Mouse (Mus musculus) c-Kit-positive CD71-negative TER-119-negative erythroid progenitor cells, embryonic 14.5 days (primary cell): ENCODE measurements around the gene Arhgef25.

Experiments
- DNase-seq: peaks from one replicate; pipeline ENCODE4 v3.0.0-alpha.2; 2013; ENCODE audit warnings: low read depth

Arhgef25 gene

GRCm38 (mm10) chr10:127186451-127186850 is 3.4 kb downstream of the Arhgef25 start:
- DNase-seq: no peak

GRCm38 (mm10) chr10:127185506-127185905 is 4.4 kb downstream of the Arhgef25 start:
- no peak for DNase-seq

DNA sequence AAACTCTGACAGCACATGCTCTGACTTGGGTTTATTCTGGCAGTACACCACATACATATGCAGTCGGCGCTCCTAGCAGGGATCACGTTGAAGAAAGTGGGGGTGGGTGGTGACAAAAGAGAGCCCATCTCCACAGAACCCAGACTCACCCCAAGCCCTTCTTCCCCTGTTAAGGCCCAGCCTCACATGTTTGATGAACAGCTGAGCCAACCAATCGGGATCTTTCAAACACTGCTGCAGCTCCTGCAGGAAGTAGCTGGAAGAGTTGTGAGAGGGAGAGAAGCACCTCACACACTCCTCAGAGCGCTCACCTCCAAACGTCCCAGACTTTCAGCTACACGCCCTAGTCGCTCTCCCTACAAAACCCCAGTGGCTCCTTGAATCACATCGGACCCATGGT is 4.8 kb downstream of the Arhgef25 start:
- no peak for DNase-seq

GRCm38 (mm10) chr10:127183759-127184158 is 6.1 kb downstream of the Arhgef25 start:
- DNase-seq: no peak

DNA sequence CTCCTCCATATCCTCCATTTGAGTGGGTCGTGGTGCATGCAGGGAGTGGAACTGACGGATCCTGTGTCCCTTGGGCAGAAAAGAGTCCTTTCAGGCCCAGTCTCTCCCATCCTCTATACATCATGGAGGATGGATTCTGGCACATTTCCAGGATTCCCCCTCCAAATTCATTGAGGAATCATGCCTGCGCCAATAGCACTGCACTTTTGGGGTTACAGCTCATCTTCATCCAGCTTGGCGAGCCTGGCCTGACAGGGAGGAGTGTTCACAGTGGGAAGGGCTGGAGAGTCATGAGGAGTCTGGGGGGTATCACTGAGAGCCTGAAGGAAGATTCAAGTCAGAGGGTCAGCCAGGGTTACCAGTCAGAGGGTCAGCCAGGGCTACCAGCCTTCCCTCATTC is 7.3 kb downstream of the Arhgef25 start:
- DNase-seq: no peak

DNA sequence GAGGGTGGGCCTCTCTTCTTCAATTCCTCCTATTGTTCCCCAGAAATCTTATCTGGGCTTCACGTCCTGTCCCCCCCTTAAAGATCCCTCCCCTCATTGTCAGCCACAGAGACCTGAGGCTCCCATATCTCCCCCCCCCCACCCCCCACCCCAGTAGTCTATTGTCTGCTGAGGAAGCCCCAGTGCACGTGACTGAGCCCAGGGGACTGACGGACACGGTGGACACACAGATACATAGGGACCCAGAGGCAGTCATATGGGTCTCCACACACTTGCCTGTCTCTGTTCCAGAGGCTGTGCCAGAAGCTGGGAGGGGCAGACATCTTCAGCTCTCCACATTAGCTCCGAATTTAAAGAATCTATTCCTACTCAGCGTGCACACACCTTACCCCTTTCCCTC is 8.3 kb downstream of the Arhgef25 start:
- DNase-seq: no peak

GRCm38 (mm10) chr10:127180695-127181047 is 9.2 kb downstream of the Arhgef25 start:
- DNase-seq: no peak

DNA sequence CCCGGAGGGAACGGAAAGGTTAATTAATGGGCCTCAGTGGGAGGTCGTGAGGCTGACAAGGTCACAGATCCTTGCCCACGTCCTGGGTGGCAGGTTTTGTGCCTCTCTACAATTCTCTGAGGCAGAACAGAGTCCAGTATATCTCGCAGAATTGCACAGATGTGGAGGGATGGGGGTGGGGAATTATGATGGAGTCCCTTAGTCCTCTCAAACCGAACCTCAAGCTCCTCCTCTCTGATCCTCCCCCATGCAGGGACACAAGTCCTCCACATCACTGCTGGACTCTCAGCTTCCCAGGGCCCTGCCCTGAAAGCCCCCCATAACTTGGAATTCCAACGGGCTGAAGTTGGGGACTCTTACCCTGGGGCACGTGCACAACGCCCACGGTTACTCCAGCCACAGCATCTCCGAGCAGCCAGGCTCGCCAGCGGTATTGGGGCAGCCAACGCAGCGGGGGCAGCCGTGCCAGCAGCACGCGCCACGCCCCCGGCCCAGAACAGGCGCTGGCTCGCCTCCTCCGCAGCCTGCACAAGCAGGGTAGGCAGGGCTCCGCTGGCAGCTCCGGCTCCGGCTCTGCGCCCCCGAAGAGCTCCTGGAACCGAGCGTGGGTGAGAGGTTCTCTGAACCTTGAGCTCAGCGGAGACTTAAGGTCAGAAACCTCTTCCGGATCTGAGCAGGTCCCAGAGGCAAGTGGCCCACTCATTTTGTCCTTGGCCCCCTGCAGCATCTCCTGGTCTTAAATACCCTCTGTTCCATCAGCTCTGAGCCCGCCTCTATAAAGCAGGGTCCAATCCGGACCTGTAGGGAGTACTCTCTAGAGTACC is 9.8 kb downstream of the Arhgef25 start, which contains the start of gene Slc26a10:
TSS of gene Slc26a10 (minus strand) at position 775 of the 824 bp plus-strand sequence.
- no peak for DNase-seq

DNA sequence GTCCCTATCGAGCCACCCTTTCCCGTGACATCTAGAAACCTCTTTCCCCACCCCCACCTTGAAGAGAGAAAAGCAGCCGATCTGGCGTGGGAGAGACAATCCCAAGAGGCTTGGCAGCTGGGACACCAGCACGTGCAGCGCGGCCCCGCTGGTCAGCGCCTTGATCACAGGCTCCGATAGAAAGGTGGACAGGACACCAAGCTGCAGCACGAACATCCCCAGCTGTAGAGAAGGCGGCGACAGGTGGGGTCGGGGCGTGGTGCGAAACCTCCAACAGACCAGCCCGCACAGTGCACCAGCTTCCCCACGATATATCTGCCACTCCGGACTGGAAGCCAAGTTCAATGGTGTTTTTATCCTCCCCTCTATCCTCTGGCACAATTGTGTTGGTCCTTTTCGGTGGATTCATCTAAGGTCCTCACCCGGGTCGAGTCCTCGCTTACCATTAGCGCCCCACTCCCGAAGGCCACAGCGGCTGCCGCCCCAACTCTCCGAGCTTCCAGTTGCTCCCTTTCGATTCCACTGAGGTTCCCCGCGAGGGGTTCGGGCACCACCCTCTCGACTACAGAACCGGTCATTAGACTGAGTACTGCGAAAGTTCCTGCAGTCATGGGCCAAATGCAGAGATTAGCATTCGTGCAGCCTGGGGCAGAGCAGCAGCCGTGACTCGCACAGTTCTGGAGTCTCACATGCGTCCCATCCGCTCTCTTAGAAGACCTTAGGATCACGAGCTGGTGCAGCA is 11.4 kb downstream of the Arhgef25 start:
- DNase-seq: no peak

DNA sequence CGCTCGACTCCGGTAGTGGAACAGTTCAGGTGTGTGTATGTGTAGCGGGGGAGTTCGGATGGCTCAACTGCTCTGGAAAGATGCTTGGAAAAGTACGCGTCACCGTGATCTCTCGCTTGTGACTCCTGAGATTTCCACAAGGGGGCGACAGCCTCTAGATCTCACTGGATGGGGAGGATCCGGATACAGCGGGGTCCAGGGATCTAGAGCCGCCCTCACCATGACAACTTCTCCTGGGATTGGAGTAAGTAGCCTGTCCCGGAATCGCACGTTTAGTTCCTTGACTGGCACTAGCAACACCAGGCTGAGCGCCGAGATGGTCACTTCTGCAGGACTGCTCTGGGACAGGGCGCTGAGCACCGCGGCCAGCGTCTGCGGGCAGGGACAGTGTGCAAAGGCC is 12.2 kb downstream of the Arhgef25 start:
- DNase-seq: no peak

DNA sequence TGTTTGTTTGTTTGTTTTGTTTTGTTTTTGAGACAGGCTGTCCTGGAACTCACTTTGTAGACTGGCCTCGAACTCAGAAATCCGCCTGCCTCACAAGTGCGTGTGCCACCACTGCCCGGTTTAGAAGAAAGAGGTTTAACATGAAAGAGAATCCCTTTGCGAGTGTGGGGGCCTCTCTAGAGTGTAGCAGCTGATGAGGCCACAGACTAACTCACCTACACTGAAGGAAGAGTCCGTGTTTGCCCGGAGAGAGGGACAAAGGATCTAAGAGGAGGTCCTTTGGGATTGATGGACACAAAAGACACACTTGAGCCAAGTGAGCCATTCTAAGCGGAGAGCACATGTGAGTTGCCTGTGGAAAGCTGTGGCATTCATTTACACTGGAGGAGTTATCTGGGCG is 12.6 kb downstream of the Arhgef25 start:
- no peak for DNase-seq

DNA sequence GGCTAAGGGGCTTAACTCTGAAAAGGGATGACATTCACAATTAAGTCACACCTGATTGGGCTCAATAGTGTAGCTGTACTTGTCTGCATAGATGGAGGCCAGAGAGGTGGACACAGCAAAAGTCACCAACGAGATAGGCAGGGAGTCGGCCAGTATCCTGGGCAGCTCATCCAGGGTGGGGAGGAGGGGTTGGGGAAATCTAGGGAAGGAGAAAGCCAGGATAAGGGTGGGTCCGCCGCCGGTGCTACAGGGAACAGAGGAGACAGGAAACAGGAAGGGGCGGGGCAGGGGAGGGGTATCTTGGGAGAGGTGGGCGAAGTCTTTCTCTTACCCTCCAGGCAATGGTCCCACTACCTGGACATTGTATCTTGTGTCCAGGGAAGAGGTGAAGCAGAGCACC is 13.1 kb downstream of the Arhgef25 start:
- no peak for DNase-seq

GRCm38 (mm10) chr10:127176228-127176627 is 13.7 kb downstream of the Arhgef25 start:
- no peak for DNase-seq

DNA sequence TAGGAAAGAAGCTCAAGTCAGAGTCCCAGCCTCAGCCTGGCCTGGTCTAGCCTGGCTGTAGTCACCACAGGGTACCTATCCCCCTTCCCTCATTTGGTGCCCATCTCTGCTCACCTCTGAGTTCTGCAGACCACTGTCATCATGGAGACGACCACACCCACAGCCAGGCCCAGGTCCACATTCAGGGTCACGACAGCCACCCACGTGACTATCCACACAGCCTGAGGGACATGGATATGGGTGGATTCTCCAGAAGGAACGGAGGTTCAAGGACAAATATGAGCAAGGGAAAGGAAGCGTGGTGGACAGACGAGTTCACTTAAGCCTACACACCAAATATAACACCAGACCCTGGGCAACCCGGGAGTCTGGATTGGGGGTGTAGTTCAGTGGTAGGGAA is 15.7 kb downstream of the Arhgef25 start:
- DNase-seq: no peak

- no peak for DNase-seq
These were observed 16.5 kb downstream of the Arhgef25 start for GRCm38 (mm10) chr10:127173148-127174065.

GRCm38 (mm10) chr10:127171631-127172200 is 18.2 kb downstream of the Arhgef25 start:
- no peak for DNase-seq

- no peak for DNase-seq
These were observed 19.0 kb downstream of the Arhgef25 start for GRCm38 (mm10) chr10:127170837-127171272.

DNA sequence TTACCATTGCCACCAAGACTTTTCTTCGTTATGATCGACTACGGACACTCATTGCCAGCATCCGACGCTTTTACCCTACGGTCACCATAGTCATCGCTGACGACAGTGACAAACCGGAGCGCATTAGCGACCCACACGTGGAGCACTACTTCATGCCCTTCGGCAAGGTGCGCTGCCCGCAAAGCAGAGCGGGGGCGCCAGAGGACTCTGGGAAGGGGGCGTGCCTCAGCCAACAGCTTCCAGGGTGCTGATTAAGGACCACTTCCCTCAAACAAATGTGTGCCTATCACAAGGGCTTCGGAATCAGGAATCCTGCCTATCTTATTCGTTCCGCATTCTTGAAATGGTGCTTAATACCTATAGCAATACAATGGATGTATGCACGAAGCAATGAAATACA is 19.9 kb downstream of the Arhgef25 start:
- DNase-seq: no peak

DNA sequence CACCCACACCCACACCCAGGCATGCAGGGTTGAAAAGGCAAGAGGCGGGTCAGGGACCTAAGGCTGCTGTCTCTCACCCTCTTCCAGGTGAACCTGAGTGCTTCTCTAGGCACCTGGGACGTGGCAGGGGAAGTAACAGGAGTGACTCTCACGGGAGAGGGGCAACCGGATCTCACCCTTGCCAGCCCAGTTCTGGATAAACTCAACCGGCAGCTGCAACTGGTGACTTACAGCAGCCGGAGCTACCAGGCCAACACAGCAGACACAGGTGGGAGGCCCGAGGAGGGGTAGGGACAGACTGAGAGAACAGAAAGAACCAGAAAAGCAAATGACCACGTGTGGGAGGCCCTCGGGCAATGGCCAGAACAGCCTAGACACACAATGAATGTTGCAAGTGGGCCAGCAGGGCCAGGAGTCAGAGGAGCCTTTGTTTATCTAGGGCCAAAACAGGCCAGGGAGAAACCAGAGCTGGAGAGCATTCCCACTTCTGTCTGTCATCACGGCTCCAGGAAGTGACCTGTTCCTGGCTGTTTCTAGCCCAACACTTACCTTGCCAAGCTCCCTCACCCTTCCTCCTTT is 22.2 kb downstream of the Arhgef25 start:
- DNase-seq: no peak

GRCm38 (mm10) chr10:127166771-127167613 is 22.9 kb downstream of the Arhgef25 start:
- no peak for DNase-seq

GRCm38 (mm10) chr10:127166404-127166715 is 23.5 kb downstream of the Arhgef25 start:
- DNase-seq: no peak
